Comparison of ENCODE assay signal across 10 mouse cellular contexts in the genomic region with DNA sequence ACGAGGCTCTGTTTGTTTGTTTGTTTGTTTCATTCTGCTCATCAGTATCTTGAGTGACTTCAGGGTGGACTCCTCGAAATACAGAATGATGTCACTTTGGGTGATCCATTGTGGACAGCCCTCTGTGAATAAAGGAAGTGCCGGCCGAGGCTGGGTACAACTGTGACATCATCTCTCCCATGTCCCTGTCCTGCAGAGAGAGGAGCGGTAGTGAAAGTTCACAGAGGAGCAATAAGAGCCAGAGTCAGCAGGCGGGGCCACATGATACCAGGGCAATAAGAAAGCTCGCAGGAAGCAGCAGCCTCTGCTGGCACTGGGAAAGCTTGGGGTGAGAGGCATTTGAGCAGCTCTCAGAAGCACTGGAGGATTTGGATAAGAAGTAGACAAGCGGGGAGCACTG.
A peak's percentile ranks its signal among the peaks of the same experiment; 100 is the strongest.
DNase-seq lines count a peak whose midpoint lies in the region; ATAC-seq and TF ChIP-seq lines count a peak whose summit lies in the region.
"Had no signal": no experiment of that assay in that cellular context is flagged by ENCODE, and none has a peak within 500 bp of the region (broad histone marks: within the 10 kb centered on the region; RNA-seq: fewer than 3 reads in every experiment).

No protein-coding gene starts in this region.

- H3K27me3 ChIP-seq in hindbrain, postnatal 0 days (ENCODE audit: insufficient read depth, low read length), result no peaks in the 10 kb centered on the region
- no peaks in the 10 kb centered on the region for H3K27me3 ChIP-seq in hindbrain, embryonic 16.5 days (replicated peaks; ENCODE audit: control insufficient read depth, insufficient read depth, low read length)
- no peaks in the 10 kb centered on the region for H3K27me3 ChIP-seq in forebrain, embryonic 11.5 days (ENCODE audit: control insufficient read depth, insufficient read depth, low read length)
- H3K27me3 ChIP-seq: embryonic facial prominence, embryonic 15.5 days; stomach, embryonic 15.5 days had no signal

- no peak overlapping the region for H3K27ac ChIP-seq in hindbrain, postnatal 0 days
- no peak overlapping the region for H3K27ac ChIP-seq in hindbrain, embryonic 16.5 days (ENCODE audit: low read depth, low read length)
- H3K27ac ChIP-seq in brown adipose tissue, adult 24 weeks (replicated peaks; ENCODE audit: low read depth, low read length), result peak overlapping the region; percentile 97
- no peak overlapping the region for H3K27ac ChIP-seq in forebrain, embryonic 11.5 days (ENCODE audit: low read depth, low read length)
- H3K27ac ChIP-seq: embryonic facial prominence, embryonic 15.5 days; stomach, embryonic 15.5 days had no signal

- intact Hi-C loops in heart, postnatal 14 days (cut with DNase I), result loop anchor here (2.0 kb wide), 1 partner anchor 61 kb away; no protein-coding TSS in a partner anchor

- no peak for TF ChIP-seq CTCF in hindbrain, postnatal 0 days (IDR thresholded peaks at IDR 0.05; ENCODE audit: low read depth)

- no peaks in the 10 kb centered on the region for H3K4me1 ChIP-seq in hindbrain, postnatal 0 days (ENCODE audit: insufficient read depth, low read length)
- no peaks in the 10 kb centered on the region; the same call in 1 of the 2 replicates for H3K4me1 ChIP-seq in hindbrain, embryonic 16.5 days (ENCODE audit: control insufficient read depth, insufficient read depth, low read depth, low read length)
- H3K4me1 ChIP-seq in brown adipose tissue, adult 24 weeks (ENCODE audit: control insufficient read depth, insufficient read depth, insufficient read length, low read length), result peaks cover 41% of the 10 kb centered on the region
- no peaks in the 10 kb centered on the region for H3K4me1 ChIP-seq in forebrain, embryonic 11.5 days (replicated peaks; ENCODE audit: control insufficient read depth, insufficient read depth, low read length)

- no peak overlapping the region for H3K4me2 ChIP-seq in hindbrain, postnatal 0 days (ENCODE audit: low read depth, low read length)
- H3K4me2 ChIP-seq in hindbrain, embryonic 16.5 days (ENCODE audit: low read length), result no peak overlapping the region
- H3K4me2 ChIP-seq in forebrain, embryonic 11.5 days (ENCODE audit: low read depth, low read length, severe bottlenecking), result no peak overlapping the region
- H3K4me2 ChIP-seq: embryonic facial prominence, embryonic 15.5 days; stomach, embryonic 15.5 days had no signal

- DNase-seq in hindbrain, postnatal 0 days (ENCODE audit: low spot score), result peak; percentile 20
- peak; percentile 45 to 50 for DNase-seq in heart, postnatal 14 days
- peak; percentile 71 to 72 for DNase-seq in lung, postnatal 4 days
- DNase-seq in forebrain, embryonic 11.5 days (ENCODE audit: low spot score), result no peak
- DNase-seq in spleen, postnatal 14 days (ENCODE audit: low spot score in 2 of 2), result no peak
- no peak for DNase-seq in retina, postnatal 1 day

- H3K9me3 ChIP-seq in hindbrain, postnatal 0 days (ENCODE audit: low read length), result no peaks in the 10 kb centered on the region
- H3K9me3 ChIP-seq in hindbrain, embryonic 16.5 days (ENCODE audit: control insufficient read depth, low read length), result no peaks in the 10 kb centered on the region
- H3K9me3 ChIP-seq in forebrain, embryonic 11.5 days (ENCODE audit: control insufficient read depth, low read length), result no peaks in the 10 kb centered on the region
- H3K9me3 ChIP-seq: embryonic facial prominence, embryonic 15.5 days; stomach, embryonic 15.5 days had no signal

- no peaks in the 10 kb centered on the region for H3K36me3 ChIP-seq in hindbrain, postnatal 0 days (ENCODE audit: insufficient read depth, low read length)
- no peaks in the 10 kb centered on the region; the same call in 1 of the 2 replicates for H3K36me3 ChIP-seq in hindbrain, embryonic 16.5 days (ENCODE audit: control insufficient read depth, insufficient read depth, low read length)
- H3K36me3 ChIP-seq in forebrain, embryonic 11.5 days (ENCODE audit: control insufficient read depth, insufficient read depth, low read length), result no peaks in the 10 kb centered on the region
- H3K36me3 ChIP-seq: embryonic facial prominence, embryonic 15.5 days; stomach, embryonic 15.5 days had no signal

- whole genome bisulfite sequencing in hindbrain, postnatal 0 days, result 45% methylated on average over 8 of the region's 8 CpGs
- WGBS in hindbrain, embryonic 16.5 days, result 56% methylated on average over 8 of the region's 8 CpGs
- 68% methylated on average over 8 of the region's 8 CpGs for WGBS in forebrain, embryonic 11.5 days

- H3K9ac ChIP-seq in hindbrain, postnatal 0 days (replicated peaks; ENCODE audit: low read length), result no peak overlapping the region
- no peak overlapping the region for H3K9ac ChIP-seq in hindbrain, embryonic 16.5 days (ENCODE audit: low read depth, low read length)
- no peak overlapping the region for H3K9ac ChIP-seq in forebrain, embryonic 11.5 days (ENCODE audit: low read length)
- H3K9ac ChIP-seq: embryonic facial prominence, embryonic 15.5 days; stomach, embryonic 15.5 days had no signal

- peak; percentile 27; the same call in 1 of the 2 replicates for ATAC-seq in hindbrain, postnatal 0 days
- ATAC-seq in hindbrain, embryonic 16.5 days, result no peak
- no peak for ATAC-seq in forebrain, embryonic 11.5 days (replicated peaks; ENCODE audit: low FRiP score)

- H3K4me3 ChIP-seq in hindbrain, postnatal 0 days (ENCODE audit: low read length), result no peak overlapping the region
- no peak overlapping the region for H3K4me3 ChIP-seq in hindbrain, embryonic 16.5 days (ENCODE audit: low read length)
- H3K4me3 ChIP-seq in brown adipose tissue, adult 24 weeks (ENCODE audit: insufficient read depth, low read depth, low read length), result peak overlapping the region; percentile 49
- H3K4me3 ChIP-seq in forebrain, embryonic 11.5 days (ENCODE audit: low read depth, low read length), result no peak overlapping the region
- H3K4me3 ChIP-seq: embryonic facial prominence, embryonic 15.5 days; stomach, embryonic 15.5 days had no signal

Comparison
In these comparisons a context has a peak if more than half of its experiments do, and no peak if none do; other contexts are left out.
1. DNase-seq: peak in hindbrain, postnatal 0 days (single experiment), heart, postnatal 14 days (2 of 2) and lung, postnatal 4 days (2 of 2); none in forebrain, embryonic 11.5 days (single experiment), spleen, postnatal 14 days (0 of 2) and retina, postnatal 1 day (single experiment).